Mouse (Mus musculus): ENCODE measurements around the gene Flvcr2.

The Flvcr2 gene

DNA sequence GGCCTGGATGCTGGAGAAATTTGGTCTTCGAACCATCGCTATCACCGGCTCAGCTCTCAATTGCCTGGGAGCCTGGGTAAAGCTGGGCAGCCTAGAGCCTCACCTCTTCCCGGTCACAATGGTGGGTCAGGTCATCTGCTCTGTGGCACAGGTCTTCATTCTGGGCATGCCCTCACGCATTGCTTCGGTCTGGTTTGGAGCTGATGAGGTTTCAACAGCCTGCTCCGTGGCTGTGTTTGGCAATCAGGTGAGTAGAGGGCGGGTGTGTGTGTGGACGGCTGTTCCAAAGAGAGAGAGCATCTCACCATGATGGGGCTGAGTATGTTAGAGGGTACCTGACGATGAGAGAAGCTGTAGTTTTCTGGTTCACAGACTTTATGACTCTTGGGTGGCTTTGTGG, 1.0 kb downstream of the Flvcr2 start:
- Histone ChIP-seq H3K4me1 (replicated peaks; ENCODE audit: low read depth, low read length) (peaks cover 35% of the 10 kb centered on the region), H3K36me3 (ENCODE audit: insufficient read depth, low read length) (no peaks in the 10 kb centered on the region), H3K9me3 (ENCODE audit: low read length) (no peaks in the 10 kb centered on the region), H3K27me3 (ENCODE audit: insufficient read depth, low read length) (peaks cover 48% of the 10 kb centered on the region), H3K4me3 (replicated peaks; ENCODE audit: low read length) (peak overlapping the region; percentile 83)
- TF ChIP-seq CTCF (conservative IDR thresholded peaks at IDR 0.05; ENCODE audit: low read length) (no peak), NANOG (IDR thresholded peaks at IDR 0.05; ENCODE audit: borderline replicate concordance, low read length) (no peak), POU5F1 (IDR thresholded peaks at IDR 0.05; ENCODE audit: borderline replicate concordance, low read length) (no peak)

DNA sequence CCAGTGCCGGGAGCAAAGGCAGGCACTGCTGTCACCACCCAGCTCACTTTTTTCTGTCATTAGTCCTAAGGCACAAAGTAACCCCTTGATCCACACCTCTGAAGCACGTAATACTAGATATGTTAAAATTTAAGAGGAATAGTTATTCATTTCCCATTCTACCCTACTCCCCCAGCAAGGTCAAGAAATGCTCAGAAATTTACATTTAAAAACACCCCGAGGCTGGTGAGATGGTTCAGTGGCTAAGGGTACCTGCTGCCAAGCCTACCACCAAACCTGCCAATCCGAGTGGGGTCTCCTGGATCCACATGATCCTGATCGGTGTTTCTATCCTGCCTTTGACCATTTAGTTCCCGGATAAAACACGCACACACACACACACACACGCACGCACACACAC, 3.5 kb downstream of the Flvcr2 start:
- no peak overlapping the region for H3K4me3 ChIP-seq (replicated peaks; ENCODE audit: low read length)
- TF ChIP-seq POU5F1 (IDR thresholded peaks at IDR 0.05; ENCODE audit: borderline replicate concordance, low read length) (no peak), CTCF (conservative IDR thresholded peaks at IDR 0.05; ENCODE audit: low read length) (no peak), NANOG (IDR thresholded peaks at IDR 0.05; ENCODE audit: borderline replicate concordance, low read length) (no peak)

DNA sequence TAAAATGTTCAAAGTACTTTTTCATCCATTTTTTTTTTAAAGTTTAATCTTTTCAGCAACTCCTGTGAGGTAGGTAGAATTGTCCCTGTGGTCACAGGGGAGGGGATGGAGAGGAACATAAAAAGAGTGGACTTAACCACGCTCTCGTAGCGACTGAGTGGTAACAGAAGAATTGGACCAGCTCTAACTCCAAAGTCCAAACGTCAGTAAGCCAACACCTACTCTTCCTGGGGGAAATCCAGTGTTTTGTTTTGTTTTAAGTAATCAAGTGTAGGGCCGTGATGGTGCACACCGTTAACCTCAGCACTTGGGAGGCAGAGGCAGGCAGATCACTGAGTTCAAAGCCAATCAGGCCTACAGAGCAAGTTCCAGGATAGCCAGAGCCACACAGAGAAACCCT, 5.8 kb downstream of the Flvcr2 start:
- Histone ChIP-seq H3K4me1 (replicated peaks; ENCODE audit: low read depth, low read length) (peaks cover 52% of the 10 kb centered on the region), H3K36me3 (ENCODE audit: insufficient read depth, low read length) (no peaks in the 10 kb centered on the region), H3K4me3 (replicated peaks; ENCODE audit: low read length) (no peak overlapping the region), H3K27me3 (ENCODE audit: insufficient read depth, low read length) (peaks cover 19% of the 10 kb centered on the region), H3K9me3 (ENCODE audit: low read length) (no peaks in the 10 kb centered on the region)
- TF ChIP-seq CTCF (conservative IDR thresholded peaks at IDR 0.05; ENCODE audit: low read length) (no peak), POU5F1 (IDR thresholded peaks at IDR 0.05; ENCODE audit: borderline replicate concordance, low read length) (no peak), NANOG (IDR thresholded peaks at IDR 0.05; ENCODE audit: borderline replicate concordance, low read length) (no peak)

More for the DNA sequence above, 3.5 kb downstream of the Flvcr2 start:
- Histone ChIP-seq H3K9me3 (ENCODE audit: low read length) (no peaks in the 10 kb centered on the region), H3K4me1 (replicated peaks; ENCODE audit: low read depth, low read length) (peaks cover 56% of the 10 kb centered on the region), H3K36me3 (ENCODE audit: insufficient read depth, low read length) (no peaks in the 10 kb centered on the region), H3K27me3 (ENCODE audit: insufficient read depth, low read length) (peaks cover 34% of the 10 kb centered on the region)

DNA sequence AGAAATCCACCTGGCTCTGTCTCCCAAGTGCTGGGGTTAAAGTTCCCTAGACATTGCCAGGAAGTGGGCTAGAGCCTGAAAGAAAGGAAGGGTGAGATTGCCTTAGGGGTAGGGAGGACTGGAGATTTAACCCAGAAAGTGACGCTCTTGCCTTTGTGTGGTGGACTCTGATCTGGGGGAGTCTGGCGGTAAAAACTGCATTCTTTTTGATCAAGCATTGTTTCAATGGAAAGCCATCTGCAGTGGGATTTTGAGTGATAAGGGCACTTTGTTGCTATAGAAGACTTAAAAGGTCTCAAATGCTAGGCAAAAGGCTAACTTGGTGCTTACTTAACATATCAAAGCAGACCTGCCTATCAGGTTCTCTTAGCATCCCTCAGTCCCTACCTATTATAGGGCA, 6.9 kb downstream of the Flvcr2 start:
- Histone ChIP-seq H3K9me3 (ENCODE audit: low read length) (no peaks in the 10 kb centered on the region), H3K4me3 (replicated peaks; ENCODE audit: low read length) (no peak overlapping the region), H3K36me3 (ENCODE audit: insufficient read depth, low read length) (no peaks in the 10 kb centered on the region), H3K27me3 (ENCODE audit: insufficient read depth, low read length) (peaks cover 8% of the 10 kb centered on the region), H3K4me1 (replicated peaks; ENCODE audit: low read depth, low read length) (peaks cover 47% of the 10 kb centered on the region)
- TF ChIP-seq POU5F1 (IDR thresholded peaks at IDR 0.05; ENCODE audit: borderline replicate concordance, low read length), result no peak
- TF ChIP-seq NANOG (IDR thresholded peaks at IDR 0.05; ENCODE audit: borderline replicate concordance, low read length), result peak; percentile 65; the same call in 1 of the 2 replicates

DNA sequence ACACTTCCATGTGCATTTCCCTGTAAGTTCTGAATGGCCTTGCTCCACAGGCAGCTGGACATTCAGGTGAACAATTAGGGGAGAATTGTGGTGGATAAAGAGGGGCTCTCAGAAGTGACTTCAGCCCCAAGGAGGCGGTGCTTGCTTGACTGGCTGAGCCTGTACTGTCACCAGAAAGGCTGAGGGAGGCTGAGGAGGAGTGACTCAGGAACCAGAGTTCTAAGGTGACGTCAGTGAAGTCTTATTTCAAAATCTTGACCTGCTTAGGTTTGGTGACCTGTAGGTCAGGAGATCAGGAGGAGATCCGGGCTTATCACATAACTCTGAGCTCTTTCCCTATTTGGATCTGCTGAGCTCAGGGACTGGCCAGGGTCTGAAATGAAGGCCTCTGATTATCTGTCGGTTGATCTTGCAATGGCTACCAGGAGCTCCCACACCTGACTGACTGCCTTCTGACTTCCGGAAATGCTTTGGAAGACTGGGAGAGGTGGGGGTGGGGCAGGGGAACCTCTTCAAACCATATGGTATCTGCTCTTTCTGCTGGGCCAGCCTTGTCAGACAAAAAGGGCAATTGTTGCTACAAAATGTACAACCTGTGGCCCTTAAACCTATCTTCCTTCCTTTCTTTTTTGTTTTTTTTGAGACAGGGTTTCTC, 8.4 kb downstream of the Flvcr2 start:
- Histone ChIP-seq H3K36me3 (ENCODE audit: insufficient read depth, low read length) (no peaks in the 10 kb centered on the region), H3K9me3 (ENCODE audit: low read length) (no peaks in the 10 kb centered on the region), H3K4me3 (replicated peaks; ENCODE audit: low read length) (no peak overlapping the region), H3K27me3 (ENCODE audit: insufficient read depth, low read length) (no peaks in the 10 kb centered on the region), H3K4me1 (replicated peaks; ENCODE audit: low read depth, low read length) (peaks cover 47% of the 10 kb centered on the region)
- TF ChIP-seq NANOG (IDR thresholded peaks at IDR 0.05; ENCODE audit: borderline replicate concordance, low read length), result no peak
- TF ChIP-seq CTCF (conservative IDR thresholded peaks at IDR 0.05; ENCODE audit: low read length), result no peak
- TF ChIP-seq POU5F1 (IDR thresholded peaks at IDR 0.05; ENCODE audit: borderline replicate concordance, low read length), result no peak

DNA sequence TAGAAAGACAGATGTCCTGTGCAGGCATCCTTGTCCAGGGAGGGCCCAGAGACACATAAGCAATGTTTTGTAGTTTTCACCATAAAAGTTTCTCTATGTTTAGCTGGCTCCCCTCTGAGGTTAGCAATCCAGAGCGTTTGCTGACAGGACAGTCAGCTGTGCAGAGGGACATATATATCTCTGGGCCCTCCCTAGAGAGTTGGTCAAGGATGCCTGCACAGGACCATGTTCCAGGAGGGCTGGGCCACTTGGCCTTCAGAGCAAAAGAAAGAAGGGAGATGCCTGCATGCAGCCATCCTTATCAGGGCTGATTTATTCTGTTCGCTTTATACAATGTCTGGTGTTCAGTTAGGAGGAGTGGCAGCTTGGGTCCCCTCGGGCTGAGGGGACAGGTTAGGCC, 10.1 kb downstream of the Flvcr2 start:
- Histone ChIP-seq H3K4me3 (replicated peaks; ENCODE audit: low read length) (no peak overlapping the region), H3K4me1 (replicated peaks; ENCODE audit: low read depth, low read length) (peaks cover 37% of the 10 kb centered on the region), H3K27me3 (ENCODE audit: insufficient read depth, low read length) (0 out of 2 replicates have a peak, but pooled peaks cover 1% of the 10 kb centered on the region), H3K9me3 (ENCODE audit: low read length) (no peaks in the 10 kb centered on the region), H3K36me3 (ENCODE audit: insufficient read depth, low read length) (no peaks in the 10 kb centered on the region)
- TF ChIP-seq POU5F1 (IDR thresholded peaks at IDR 0.05; ENCODE audit: borderline replicate concordance, low read length) (no peak), NANOG (IDR thresholded peaks at IDR 0.05; ENCODE audit: borderline replicate concordance, low read length) (no peak), CTCF (conservative IDR thresholded peaks at IDR 0.05; ENCODE audit: low read length) (no peak)

DNA sequence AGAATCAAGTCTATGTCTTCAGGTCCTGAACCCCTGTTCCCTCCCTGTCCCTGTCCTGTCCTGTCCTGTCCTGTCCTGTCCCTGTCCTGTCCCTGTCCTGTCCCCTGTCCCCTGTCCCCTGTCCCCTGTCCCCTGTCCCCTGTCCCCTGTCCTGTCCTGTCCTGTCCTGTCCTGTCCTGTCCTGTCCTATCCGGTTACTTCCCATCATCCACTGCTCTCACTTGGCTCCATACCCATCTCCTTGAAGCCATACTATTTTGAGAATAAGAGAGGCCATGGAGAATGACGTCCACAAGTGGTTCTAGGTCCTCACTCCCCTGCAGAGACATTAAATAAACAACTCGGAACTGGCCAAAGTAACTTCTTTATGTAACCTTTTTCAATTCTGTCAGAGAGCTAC, 10.7 kb downstream of the Flvcr2 start:
- H3K4me1 ChIP-seq (replicated peaks; ENCODE audit: low read depth, low read length), result peaks cover 35% of the 10 kb centered on the region
- H3K4me3 ChIP-seq (replicated peaks; ENCODE audit: low read length), result no peak overlapping the region
- H3K9me3 ChIP-seq (ENCODE audit: low read length), result no peaks in the 10 kb centered on the region
- TF ChIP-seq NANOG (IDR thresholded peaks at IDR 0.05; ENCODE audit: borderline replicate concordance, low read length) (no peak), POU5F1 (IDR thresholded peaks at IDR 0.05; ENCODE audit: borderline replicate concordance, low read length) (no peak), CTCF (conservative IDR thresholded peaks at IDR 0.05; ENCODE audit: low read length) (no peak)
- 0 out of 2 replicates have a peak, but pooled peaks cover 5% of the 10 kb centered on the region for H3K27me3 ChIP-seq (ENCODE audit: insufficient read depth, low read length)
- H3K36me3 ChIP-seq (ENCODE audit: insufficient read depth, low read length), result no peaks in the 10 kb centered on the region

DNA sequence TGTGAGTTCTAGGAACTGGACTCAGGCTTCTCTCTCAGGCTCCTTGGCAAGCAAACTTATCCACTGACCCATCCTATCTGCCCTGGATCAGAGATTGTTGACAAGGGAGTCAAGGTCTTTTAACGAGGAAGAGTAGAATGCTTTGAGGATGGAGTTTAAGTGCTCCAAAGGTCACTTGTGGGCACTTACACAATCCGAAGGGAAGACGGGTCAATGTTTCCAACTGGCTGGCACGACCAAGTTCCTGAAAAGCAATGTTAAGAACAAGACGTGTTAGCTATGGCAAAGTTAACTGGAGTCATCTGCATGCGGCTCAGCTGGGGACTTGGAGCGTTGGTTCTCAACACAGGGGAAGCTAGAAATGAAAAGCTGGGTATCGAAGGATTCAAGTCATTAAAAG, 12.4 kb downstream of the Flvcr2 start:
- Histone ChIP-seq H3K36me3 (ENCODE audit: insufficient read depth, low read length) (no peaks in the 10 kb centered on the region), H3K4me3 (replicated peaks; ENCODE audit: low read length) (no peak overlapping the region), H3K27me3 (ENCODE audit: insufficient read depth, low read length) (0 out of 2 replicates have a peak, but pooled peaks cover 5% of the 10 kb centered on the region), H3K4me1 (replicated peaks; ENCODE audit: low read depth, low read length) (peaks cover 24% of the 10 kb centered on the region), H3K9me3 (ENCODE audit: low read length) (no peaks in the 10 kb centered on the region)
- TF ChIP-seq CTCF (conservative IDR thresholded peaks at IDR 0.05; ENCODE audit: low read length), result no peak

DNA sequence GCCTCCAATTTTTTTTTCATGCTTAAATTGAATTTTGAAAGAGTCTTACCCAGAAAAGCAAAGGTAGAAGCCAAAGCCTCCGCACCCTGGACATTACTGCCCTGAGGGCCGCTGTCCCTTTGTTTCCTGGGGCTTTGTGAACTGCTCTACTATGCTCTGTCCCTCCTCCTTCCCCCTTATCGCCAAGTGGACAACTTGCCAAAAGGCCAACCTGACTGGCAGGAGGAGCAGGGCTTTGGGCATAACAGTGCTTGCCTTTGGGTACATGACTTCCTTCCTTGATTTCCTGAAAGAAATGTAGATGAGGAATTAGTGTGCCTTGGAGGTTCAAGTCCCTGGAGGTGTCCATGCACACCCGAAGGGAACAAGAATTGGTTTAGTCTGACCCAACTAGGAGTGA, 15.1 kb downstream of the Flvcr2 start:
- Histone ChIP-seq H3K4me1 (replicated peaks; ENCODE audit: low read depth, low read length) (peaks cover 12% of the 10 kb centered on the region), H3K36me3 (ENCODE audit: insufficient read depth, low read length) (no peaks in the 10 kb centered on the region), H3K9me3 (ENCODE audit: low read length) (no peaks in the 10 kb centered on the region), H3K4me3 (replicated peaks; ENCODE audit: low read length) (no peak overlapping the region), H3K27me3 (ENCODE audit: insufficient read depth, low read length) (0 out of 2 replicates have a peak, but pooled peaks cover 5% of the 10 kb centered on the region)
- TF ChIP-seq NANOG (IDR thresholded peaks at IDR 0.05; ENCODE audit: borderline replicate concordance, low read length) (no peak), CTCF (conservative IDR thresholded peaks at IDR 0.05; ENCODE audit: low read length) (no peak), POU5F1 (IDR thresholded peaks at IDR 0.05; ENCODE audit: borderline replicate concordance, low read length) (no peak)
